9 mouse cellular contexts compared by ENCODE assay signal in genomic region chr15:20448861-20449663, GRCm38 (mm10). TPM values are rescaled to one million over a fixed set of nuclear protein-coding genes. Genes with fewer than 3 reads are reported as not detected.
DNase-seq lines count a peak whose midpoint lies in the region; ATAC-seq lines count a peak whose summit lies in the region.
"Had no signal": no experiment of that assay in that cellular context is flagged by ENCODE, and none has a peak within 500 bp of the region (broad histone marks: within the 10 kb centered on the region; RNA-seq: fewer than 3 reads in every experiment).

Cdh12 (plus strand) TSS chr15:20449265.

- H3K4me1 ChIP-seq in hindbrain, embryonic 15.5 days (replicated peaks): peaks cover 7% of the 10 kb centered on the region; the same call in 1 of the 2 replicates
- H3K4me1 ChIP-seq in liver, embryonic 13.5 days (replicated peaks): no peaks in the 10 kb centered on the region
- H3K4me1 ChIP-seq in stomach, embryonic 15.5 days: no peaks in the 10 kb centered on the region

- peak within 1 kb of the TSS; percentile 68 for H3K27ac ChIP-seq in hindbrain, embryonic 15.5 days (replicated peaks)
- no peak within 1 kb of the TSS for H3K27ac ChIP-seq in liver, embryonic 13.5 days
- no peak within 1 kb of the TSS for H3K27ac ChIP-seq in stomach, embryonic 15.5 days

- H3K27me3 ChIP-seq in hindbrain, embryonic 15.5 days: no peaks in the 10 kb centered on the region
- H3K27me3 ChIP-seq in liver, embryonic 13.5 days: no peaks in the 10 kb centered on the region
- no peaks in the 10 kb centered on the region for H3K27me3 ChIP-seq in stomach, embryonic 15.5 days (replicated peaks)

- H3K4me2 ChIP-seq in hindbrain, embryonic 15.5 days: peak within 1 kb of the TSS; percentile 77
- H3K4me2 ChIP-seq in liver, embryonic 13.5 days: 0 out of 2 replicates have a peak within 1 kb of the TSS, but pooled peaks have one; percentile 1
- peak within 1 kb of the TSS; percentile 50 for H3K4me2 ChIP-seq in stomach, embryonic 15.5 days

- ATAC-seq in hindbrain, embryonic 15.5 days (ENCODE audit: low FRiP score, low read depth): peak; percentile 92
- no peak for ATAC-seq in liver, embryonic 13.5 days (ENCODE audit: low read depth)
- ATAC-seq in stomach, embryonic 15.5 days (ENCODE audit: insufficient read depth, low FRiP score, low read depth): no peak
- ATAC-seq in CD4-positive, CD25-positive, alpha-beta regulatory T cell, adult 4 months: no peak

- 4% methylated on average over 18 of the region's 18 CpGs for WGBS in hindbrain, embryonic 15.5 days
- 17% methylated on average over 18 of the region's 18 CpGs for WGBS in liver, embryonic 13.5 days (ENCODE audit: insufficient replicate concordance)
- 8% methylated on average over 18 of the region's 18 CpGs for WGBS in stomach, embryonic 15.5 days

- H3K36me3 ChIP-seq in hindbrain, embryonic 15.5 days: no peaks in the 10 kb centered on the region
- no peaks in the 10 kb centered on the region for H3K36me3 ChIP-seq in liver, embryonic 13.5 days
- H3K36me3 ChIP-seq in stomach, embryonic 15.5 days: no peaks in the 10 kb centered on the region

- H3K4me3 ChIP-seq in hindbrain, embryonic 15.5 days: peak within 1 kb of the TSS; percentile 54
- H3K4me3 ChIP-seq in liver, embryonic 13.5 days (replicated peaks): no peak within 1 kb of the TSS
- peak within 1 kb of the TSS; percentile 30 for H3K4me3 ChIP-seq in stomach, embryonic 15.5 days (replicated peaks)

- DNase-seq in cerebellum, postnatal 25 days: peak; percentile 19 to 20
- DNase-seq in cerebellum, adult 11 months: no peak
- peak; percentile 8 for DNase-seq in embryo, embryonic 11.5 days (ENCODE audit: low read depth, low spot score)
- DNase-seq in liver, embryonic 13.5 days: no peak
- DNase-seq in thymus, postnatal 25 days: no peak

- peak within 1 kb of the TSS; percentile 56 for H3K9ac ChIP-seq in hindbrain, embryonic 15.5 days
- no peak within 1 kb of the TSS for H3K9ac ChIP-seq in liver, embryonic 13.5 days
- H3K9ac ChIP-seq in stomach, embryonic 15.5 days: no peak within 1 kb of the TSS

- H3K9me3 ChIP-seq in hindbrain, embryonic 15.5 days: no peaks in the 10 kb centered on the region
- H3K9me3 ChIP-seq in liver, embryonic 13.5 days (replicated peaks): no peaks in the 10 kb centered on the region
- no peaks in the 10 kb centered on the region for H3K9me3 ChIP-seq in stomach, embryonic 15.5 days

RNA-seq across cellular contexts. Expression of gene Cdh12, which starts in this region (rescaled TPM):
- 8.0 and 9.6 TPM in 2 replicates for polyA plus RNA-seq in hindbrain, embryonic 15.5 days (2015; fragmentation: Nextera tagmentation; extraction: Ambion mirVana)
- not detected in 2 replicates for polyA plus RNA-seq in liver, embryonic 13.5 days (2015; fragmentation: Nextera tagmentation; extraction: Ambion mirVana)
- 0.50 and 0.98 TPM in 2 replicates for polyA plus RNA-seq in stomach, embryonic 15.5 days (2015; fragmentation: Nextera tagmentation; extraction: Ambion mirVana)
- not detected for polyA plus RNA-seq in CD4-positive, CD25-positive, alpha-beta regulatory T cell, adult 4 months (2017; shearing (Covaris generic))
- polyA plus RNA-seq: C2C12 had no signal

Comparison
In these comparisons a context has a peak if more than half of its experiments do, and no peak if none do; other contexts are left out.
1. DNase-seq: peak in cerebellum, postnatal 25 days (2 of 2) and embryo, embryonic 11.5 days (single experiment); none in cerebellum, adult 11 months (single experiment), liver, embryonic 13.5 days (single experiment) and thymus, postnatal 25 days (single experiment).
2. H3K4me2 ChIP-seq: peak in every context shown above with its lines; median percentile 77 in hindbrain, embryonic 15.5 days; 50 in stomach, embryonic 15.5 days; 1 in liver, embryonic 13.5 days.